14 mouse cellular contexts compared by ENCODE assay signal in genomic region chr1:168495687-168496527, GRCm38 (mm10).
DNase-seq lines count a peak whose midpoint lies in the region; ATAC-seq and TF ChIP-seq lines count a peak whose summit lies in the region.
"Had no signal": no experiment of that assay in that cellular context is flagged by ENCODE, and none has a peak within 500 bp of the region (broad histone marks: within the 10 kb centered on the region; RNA-seq: fewer than 3 reads in every experiment).

No protein-coding gene starts in this region.

- peak overlapping the region; percentile 0; the same call in 1 of the 2 replicates for H3K27ac ChIP-seq in left cerebral cortex, adult 2 months
- H3K27ac ChIP-seq: limb, embryonic 12.5 days had no signal

- intact Hi-C loops in left cerebral cortex, postnatal 4 days (cut with DNase I): no loop called here
- intact Hi-C loops in left cerebral cortex, adult 2 months (cut with DNase I): no loop called here

- no peak for TF ChIP-seq CTCF in left cerebral cortex, adult 2 months (IDR thresholded peaks at IDR 0.05)

- peak; percentile 7 for DNase-seq in left cerebral cortex, adult 11 months (ENCODE audit: low spot score)
- no peak for DNase-seq in left cerebral cortex, postnatal 4 days
- DNase-seq in left cerebral cortex, adult 2 months (ENCODE audit: extremely low spot score in 1 of 2, low spot score in 2 of 2): peak; percentile 18 to 19
- peak; percentile 17 to 29 for DNase-seq in right cerebral cortex, adult 2 months (ENCODE audit: low spot score in 2 of 2)
- no peak for DNase-seq in gastrocnemius, postnatal 4 days (ENCODE audit: low spot score in 2 of 2)
- no peak for DNase-seq in spleen, postnatal 10 days (ENCODE audit: low spot score in 2 of 2)
- no peak for DNase-seq in lung, postnatal 10 days
- DNase-seq: adrenal gland, adult 8-10 months; lung, adult 18-20 months; spleen, adult 18-20 months; thymus, adult 2 months had no signal

- peak overlapping the region; percentile 24 for H3K4me3 ChIP-seq in left cerebral cortex, adult 2 months
- H3K4me3 ChIP-seq: erythroblast, embryonic 14.5 days; limb, embryonic 12.5 days had no signal

- peak; percentile 82 for ATAC-seq in frontal cortex, adult (ENCODE audit: low TSS enrichment)

Comparison
In these comparisons a context has a peak if more than half of its experiments do, and no peak if none do; other contexts are left out.
1. DNase-seq: peak in left cerebral cortex, adult 11 months (single experiment), left cerebral cortex, adult 2 months (2 of 2) and right cerebral cortex, adult 2 months (2 of 2); none in left cerebral cortex, postnatal 4 days (single experiment), gastrocnemius, postnatal 4 days (0 of 2), spleen, postnatal 10 days (0 of 2) and lung, postnatal 10 days (single experiment).